Mouse (Mus musculus) left cerebral cortex, adult 2 months (tissue): Measurements from ENCODE around the gene Ssc4d. TPM values are rescaled to one million over a fixed set of nuclear protein-coding genes. Genes with fewer than 3 reads are reported as not detected.
A peak's percentile ranks its signal among the peaks of the same experiment; 100 is the strongest.

ENCODE experiments used
- DNase-seq, 2 experiments: peaks; one replicate each; pipeline ENCODE4 v3.0.0; 2021 to 2022; ENCODE audit warnings: low spot score in 2 of 2, mixed read lengths in 1 of 2; ENCODE audit errors: extremely low spot score in 1 of 2
- H3K27ac ChIP-seq: fragments of 200-600 bp; 2 replicates; pipeline ENCODE4 v1.8.1; 2022
- H3K4me3 ChIP-seq: fragments of 200-600 bp; 2 replicates; pipeline ENCODE4 v1.8.1; 2022
- CTCF ChIP-seq: fragments of 200-600 bp; IDR thresholded peaks from 2 replicates; pipeline ENCODE4 v1.8.1; 2022; ENCODE audit warnings: antibody characterized with exemption, mild to moderate bottlenecking, moderate library complexity
- intact Hi-C: fragments of 180-260 bp; cut with DNase I; formaldehyde crosslinking; loops from one replicate; pipeline ENCODE4 v1.15.1; 2025
- total RNA-seq, 2 experiments: library from RNA; stranded (reverse); gene quantifications; 2 replicates each; pipeline ENCODE4 v1.2.3; 2021

The Ssc4d gene
- total RNA-seq, 2 experiments from 2014 or later, result 1.3 to 1.5 TPM

GRCm38 (mm10) chr5:135970247-135970646, 4.1 kb downstream of the Ssc4d start:
- DNase-seq, result no peak

GRCm38 (mm10) chr5:135968781-135969180, 5.5 kb downstream of the Ssc4d start:
- intact Hi-C loops, result no loop called here
- H3K4me3 ChIP-seq, result no peak overlapping the region
- no peak overlapping the region for H3K27ac ChIP-seq
- DNase-seq, result peak in 1 of 2 experiments; percentile 30
- TF ChIP-seq CTCF, result peak; percentile 86

More at GRCm38 (mm10) chr5:135970247-135970646, 4.1 kb downstream of the Ssc4d start:
- Histone ChIP-seq H3K4me3 (no peak overlapping the region), H3K27ac (no peak overlapping the region)
- no peak for TF ChIP-seq CTCF
- intact Hi-C loops, result no loop called here

- Histone ChIP-seq H3K27ac (no peak overlapping the region), H3K4me3 (no peak overlapping the region)
- DNase-seq, result no peak
- intact Hi-C loops, result no loop called here
- peak; percentile 38 for TF ChIP-seq CTCF
Measured at GRCm38 (mm10) chr5:135966866-135967265, 7.5 kb downstream of the Ssc4d start.

- no peak; the same call in 1 of the 2 replicates for TF ChIP-seq CTCF
- no peak for DNase-seq
- Histone ChIP-seq H3K27ac (no peak overlapping the region), H3K4me3 (no peak overlapping the region)
- intact Hi-C loops, result no loop called here
Measured at GRCm38 (mm10) chr5:135965501-135965930, 8.8 kb downstream of the Ssc4d start.

GRCm38 (mm10) chr5:135963280-135963627, 11.1 kb downstream of the Ssc4d start:
- H3K27ac ChIP-seq, result peak overlapping the region; percentile 98
- peak overlapping the region; percentile 87 for H3K4me3 ChIP-seq
- TF ChIP-seq CTCF, result no peak
- peak in 1 of 2 experiments; percentile 35 for DNase-seq
- intact Hi-C loops, result loop anchor here (2.0 kb wide), 1 partner anchor 58 kb away; no protein-coding TSS in a partner anchor

- peak; percentile 92 to 96 for DNase-seq
- intact Hi-C loops, result loop anchor here (1.0 to 2.0 kb wide), 2 partner anchors 28 to 58 kb away; partner anchors contain the start of gene Ywhag
- no peak; the same call in none of the 2 replicates for TF ChIP-seq CTCF
- Histone ChIP-seq H3K27ac (peak overlapping the region; percentile 98), H3K4me3 (peak overlapping the region; percentile 87)
Measured at GRCm38 (mm10) chr5:135962492-135963279, 11.6 kb downstream of the Ssc4d start.

- intact Hi-C loops, result loop anchor here (1.0 to 2.0 kb wide), 2 partner anchors 28 to 57 kb away; partner anchors contain the start of gene Ywhag
- H3K4me3 ChIP-seq, result peak overlapping the region; percentile 87
- DNase-seq, result no peak
- H3K27ac ChIP-seq, result peak overlapping the region; percentile 98
- no peak for TF ChIP-seq CTCF
Measured at GRCm38 (mm10) chr5:135962125-135962491, 12.2 kb downstream of the Ssc4d start.

- intact Hi-C loops, result no loop called here
- no peak for TF ChIP-seq CTCF
Measured at GRCm38 (mm10) chr5:135960909-135961635, 13.3 kb downstream of the Ssc4d start.

GRCm38 (mm10) chr5:135959911-135960310, 14.4 kb downstream of the Ssc4d start:
- intact Hi-C loops, result no loop called here
- H3K27ac ChIP-seq, result no peak overlapping the region
- no peak for TF ChIP-seq CTCF
- H3K4me3 ChIP-seq, result no peak overlapping the region
- DNase-seq, result no peak

More at GRCm38 (mm10) chr5:135960909-135961635, 13.3 kb downstream of the Ssc4d start:
- Histone ChIP-seq H3K4me3 (no peak overlapping the region), H3K27ac (peak overlapping the region; percentile 98)
- no peak for DNase-seq

GRCm38 (mm10) chr5:135958367-135958766, 16.0 kb downstream of the Ssc4d start:
- peak overlapping the region; percentile 76; the same call in 1 of the 2 replicates for H3K27ac ChIP-seq
- TF ChIP-seq CTCF, result no peak
- intact Hi-C loops, result no loop called here
- H3K4me3 ChIP-seq, result no peak overlapping the region
- no peak for DNase-seq

GRCm38 (mm10) chr5:135957207-135957974, 16.9 kb downstream of the Ssc4d start:
- H3K4me3 ChIP-seq, result peak overlapping the region; percentile 36
- intact Hi-C loops, result loop anchor here (1.0 kb wide), 1 partner anchor 23 kb away; the partner anchor contains the start of gene Ywhag
- H3K27ac ChIP-seq, result peak overlapping the region; percentile 83
- peak; percentile 84 to 93 for DNase-seq
- no peak for TF ChIP-seq CTCF
